Mouse (Mus musculus) bone marrow macrophage, adult 2 months (primary cell): ENCODE results near the gene Gm45062. TPM values are rescaled to one million over a fixed set of nuclear protein-coding genes. Genes with fewer than 3 reads are reported as not detected.

Experiments
- H3K27ac ChIP-seq: 2 replicates; pipeline ENCODE4 v1.5.1; 2012; ENCODE audit warnings: low read depth, low read length; ENCODE audit not compliant: insufficient read depth
- H3K4me1 ChIP-seq: 2 replicates; pipeline ENCODE4 v1.6.1; 2012; ENCODE audit warnings: low read length; ENCODE audit not compliant: control insufficient read depth, insufficient read depth
- H3K4me3 ChIP-seq: 2 replicates; pipeline ENCODE4 v1.5.1; 2012; ENCODE audit warnings: mild to moderate bottlenecking, low read length, moderate library complexity; ENCODE audit not compliant: insufficient read depth
- CTCF ChIP-seq: IDR thresholded peaks from 2 replicates; pipeline ENCODE4 v1.5.1; 2012; ENCODE audit warnings: low read depth, mild to moderate bottlenecking, low read length, moderate library complexity
- POLR2A ChIP-seq: IDR thresholded peaks from 2 replicates; pipeline ENCODE4 v1.6.1; 2012; ENCODE audit warnings: mild to moderate bottlenecking, low read depth, low read length, borderline replicate concordance
- polyA plus RNA-seq: library from polyadenylated mRNA; stranded (reverse); fragments of >200 nt; gene quantifications from 2 replicates; pipeline ENCODE4 v1.2.4, GENCODE M21; 2012; ENCODE audit not compliant: missing spikeins, insufficient read depth, insufficient read length

Gm45062 gene
- polyA plus RNA-seq, 1 experiment: 2.5 TPM

DNA sequence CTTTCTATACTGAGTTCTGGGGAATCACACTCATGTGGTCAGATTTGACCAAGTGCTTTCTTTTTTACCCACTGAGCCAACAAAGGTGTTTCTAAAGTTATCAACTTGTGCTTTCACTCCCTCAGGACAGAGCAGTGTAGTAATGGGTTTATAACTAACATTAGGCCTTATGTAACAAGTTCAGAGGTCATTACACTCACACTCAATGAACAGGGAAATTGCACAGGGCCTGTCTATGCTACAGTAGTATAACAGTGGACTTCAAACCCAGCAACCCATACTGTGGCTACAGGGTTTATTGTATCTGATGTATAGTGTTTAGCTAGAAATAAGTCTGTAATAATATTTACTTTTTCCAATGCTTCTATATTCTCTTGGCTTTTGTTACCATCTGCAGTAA is 247.4 kb downstream of the Gm45062 start:
- no peak overlapping the region for H3K27ac ChIP-seq
- H3K4me1 ChIP-seq: peaks cover 5% of the 10 kb centered on the region
- H3K4me3 ChIP-seq: no peak overlapping the region
- no peak for TF ChIP-seq POLR2A
- no peak for TF ChIP-seq CTCF

DNA sequence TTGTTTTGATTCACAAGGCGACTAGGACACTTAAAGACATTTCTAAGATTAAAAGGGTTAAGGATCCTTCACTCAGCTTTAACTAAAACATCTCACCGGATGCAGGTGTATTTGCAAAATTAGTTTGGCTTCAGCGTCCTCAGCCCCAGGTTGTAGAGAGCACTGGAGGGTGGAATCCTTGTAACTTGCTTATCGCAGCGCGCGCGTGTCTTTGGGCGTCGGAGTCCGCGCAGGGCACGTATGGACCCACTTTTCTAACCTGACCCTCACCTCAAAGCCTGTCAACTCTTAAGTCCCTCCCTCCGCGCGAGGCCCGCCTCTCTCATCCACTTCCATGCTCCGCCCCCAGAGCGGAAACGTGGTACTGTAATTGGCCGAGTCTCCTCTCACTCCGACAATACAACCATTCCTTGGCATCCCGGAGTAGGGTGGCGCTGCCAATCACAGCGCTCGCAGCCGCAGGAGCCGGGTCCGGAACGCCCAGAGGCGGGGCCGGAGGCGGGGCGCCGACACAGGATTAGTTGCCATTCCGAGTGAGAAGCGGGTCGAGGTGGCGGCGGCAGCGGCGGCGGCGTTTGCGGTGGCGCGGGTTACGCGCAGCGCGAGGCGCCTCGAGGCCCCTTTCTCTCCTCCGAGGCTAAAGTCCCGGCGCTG is 249.8 kb downstream of the Gm45062 start:
- peak overlapping the region; percentile 73 for H3K27ac ChIP-seq
- H3K4me1 ChIP-seq: peaks cover 5% of the 10 kb centered on the region
- H3K4me3 ChIP-seq: peak overlapping the region; percentile 84
- TF ChIP-seq CTCF: no peak
- TF ChIP-seq POLR2A: no peak

DNA sequence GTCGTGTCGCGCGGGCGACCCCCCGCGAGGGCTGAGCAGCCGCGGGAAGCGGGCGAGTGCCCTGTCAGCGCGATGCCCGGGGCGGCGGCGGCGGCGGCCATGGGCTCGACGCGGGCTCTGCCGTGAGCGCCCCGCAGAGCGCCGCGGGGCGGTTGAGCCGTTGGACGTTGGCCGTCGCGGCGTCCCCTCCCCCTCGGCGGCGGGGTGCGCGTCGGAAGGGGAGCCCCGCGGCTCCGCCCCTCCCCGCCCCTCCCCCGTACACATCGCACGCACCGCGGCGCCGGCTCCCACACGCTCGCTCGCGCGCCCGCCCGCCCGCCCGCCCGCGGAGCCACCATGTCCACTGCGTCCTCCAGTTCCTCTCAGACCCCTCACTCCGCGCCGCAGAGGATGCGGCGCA is 250.3 kb downstream of the Gm45062 start, which contains the start of gene Glcci1:
Glcci1 (plus strand) TSS at position 50 of the 400 bp plus-strand sequence.
- peak within 1 kb of the TSS; percentile 73 for H3K27ac ChIP-seq
- peaks cover 4% of the 10 kb centered on the region for H3K4me1 ChIP-seq
- peak within 1 kb of the TSS; percentile 88 for H3K4me3 ChIP-seq
- TF ChIP-seq CTCF (no peak), POLR2A (no peak)

DNA sequence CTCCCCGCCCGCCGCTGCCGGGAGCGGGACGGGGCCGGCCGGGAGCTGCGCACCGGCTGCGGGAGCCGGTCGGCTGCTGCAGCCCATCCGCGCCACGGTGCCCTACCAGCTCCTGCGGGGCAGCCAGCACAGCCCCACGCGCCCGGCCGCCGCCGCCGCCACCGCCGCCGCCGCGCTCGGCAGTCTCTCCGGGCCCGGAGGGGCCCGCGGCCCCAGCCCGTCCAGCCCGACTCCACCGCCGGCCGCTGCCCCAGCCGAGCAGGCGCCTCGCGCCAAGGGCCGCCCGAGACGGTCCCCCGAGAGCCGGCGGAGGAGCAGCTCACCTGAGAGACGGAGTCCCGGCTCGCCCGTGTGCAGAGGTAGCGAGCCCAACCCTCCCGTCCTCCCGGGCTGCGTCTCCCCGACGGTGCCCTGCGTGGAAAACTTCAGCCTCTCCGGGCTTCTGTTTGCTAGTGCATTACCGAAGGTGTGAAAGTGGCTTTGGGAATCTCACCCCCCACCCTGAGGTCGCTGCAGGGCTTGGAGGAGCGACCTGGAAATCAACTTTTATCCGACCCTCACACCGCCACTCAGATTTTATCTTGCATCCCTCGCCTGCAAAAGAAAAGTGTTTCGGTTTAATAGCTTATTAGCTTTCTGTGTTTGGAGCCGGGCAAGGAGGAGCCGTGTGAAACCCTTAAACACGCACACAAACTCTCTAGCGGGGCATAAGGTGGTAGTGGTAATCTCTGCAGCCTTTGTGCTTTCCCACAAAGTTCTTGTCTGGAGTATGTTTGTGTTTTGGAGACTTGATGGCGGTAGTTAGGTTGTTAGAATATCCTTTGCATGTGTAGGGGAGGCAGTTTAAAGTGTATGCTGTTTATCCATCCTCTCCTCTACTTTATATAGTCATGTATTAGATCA is 251.0 kb downstream of the Gm45062 start:
- Histone ChIP-seq H3K4me3 (peak overlapping the region; percentile 88), H3K4me1 (peaks cover 3% of the 10 kb centered on the region; the same call in 1 of the 2 replicates), H3K27ac (no peak overlapping the region)
- TF ChIP-seq CTCF (no peak), POLR2A (no peak)

DNA sequence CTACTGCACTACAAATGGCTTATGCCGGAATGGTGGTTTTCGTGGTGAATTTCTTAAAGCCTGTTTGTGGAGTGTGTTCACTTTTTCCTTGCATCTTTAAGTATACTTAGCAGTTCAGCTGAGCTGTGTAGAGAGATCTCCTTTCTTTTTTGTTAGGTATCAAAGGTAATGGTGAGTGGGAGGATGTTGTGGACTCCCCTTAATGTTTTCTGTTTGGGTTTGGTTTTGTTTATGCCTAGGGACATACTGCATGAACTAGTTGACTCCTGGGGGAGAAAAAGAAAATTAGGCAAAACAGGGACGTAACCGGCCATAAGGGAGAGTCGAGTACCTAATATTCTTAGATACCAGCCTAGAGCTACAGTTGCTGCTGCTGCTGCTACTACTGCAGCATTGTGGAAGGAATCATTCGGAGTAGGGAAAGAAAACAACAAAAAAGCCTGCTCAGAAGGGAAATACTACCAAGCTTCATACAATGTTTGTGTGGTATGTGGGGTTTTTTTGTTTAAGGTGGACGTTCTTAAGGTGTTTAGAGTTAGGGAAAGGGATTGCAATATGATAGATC is 251.7 kb downstream of the Gm45062 start:
- H3K4me1 ChIP-seq: peaks cover 3% of the 10 kb centered on the region; the same call in 1 of the 2 replicates
- no peak overlapping the region; the same call in 1 of the 2 replicates for H3K4me3 ChIP-seq
- no peak overlapping the region for H3K27ac ChIP-seq
- TF ChIP-seq CTCF (no peak), POLR2A (no peak)

DNA sequence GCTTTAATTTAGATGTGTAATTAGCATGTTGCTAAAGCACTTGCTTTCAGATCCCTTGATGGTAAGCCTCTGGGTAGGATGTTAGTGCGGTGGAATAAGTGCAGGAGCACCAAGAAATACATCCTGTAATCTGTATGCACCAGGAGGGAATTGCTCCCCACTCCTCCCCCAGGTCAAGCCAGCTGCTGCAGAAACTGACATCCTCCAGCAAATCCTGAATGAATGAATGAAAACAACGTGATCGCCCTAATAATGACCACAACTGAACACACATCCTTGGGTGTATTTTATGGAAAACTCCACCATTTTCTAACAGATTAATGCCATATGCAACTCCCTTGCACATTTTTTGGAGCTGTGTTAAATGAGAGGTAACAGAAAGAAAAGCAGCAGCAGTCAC is 252.2 kb downstream of the Gm45062 start:
- H3K27ac ChIP-seq: no peak overlapping the region
- TF ChIP-seq CTCF (no peak), POLR2A (no peak)
- no peak overlapping the region for H3K4me3 ChIP-seq
- H3K4me1 ChIP-seq: peaks cover 3% of the 10 kb centered on the region; the same call in 1 of the 2 replicates

DNA sequence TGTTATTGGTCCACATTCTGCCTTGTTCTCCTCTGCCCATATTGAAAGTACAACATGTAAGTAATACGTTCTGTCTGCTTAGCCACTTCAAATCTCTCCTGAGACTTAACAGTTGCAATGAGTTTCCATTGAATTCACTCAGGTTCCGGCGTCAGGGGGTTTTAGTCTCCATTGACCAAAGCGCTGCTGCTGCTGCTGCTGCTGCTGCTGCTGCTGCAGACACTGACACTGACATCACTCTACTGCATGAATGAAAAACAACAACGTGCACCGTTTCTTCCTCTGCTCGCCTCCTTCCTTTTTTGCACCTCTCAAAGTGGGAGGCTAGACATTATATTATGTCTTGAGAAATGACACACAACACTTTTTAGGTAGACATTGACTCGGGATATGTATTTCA is 253.2 kb downstream of the Gm45062 start:
- TF ChIP-seq POLR2A (no peak), CTCF (no peak)
- Histone ChIP-seq H3K27ac (no peak overlapping the region), H3K4me1 (peaks cover 3% of the 10 kb centered on the region; the same call in 1 of the 2 replicates), H3K4me3 (no peak overlapping the region)

DNA sequence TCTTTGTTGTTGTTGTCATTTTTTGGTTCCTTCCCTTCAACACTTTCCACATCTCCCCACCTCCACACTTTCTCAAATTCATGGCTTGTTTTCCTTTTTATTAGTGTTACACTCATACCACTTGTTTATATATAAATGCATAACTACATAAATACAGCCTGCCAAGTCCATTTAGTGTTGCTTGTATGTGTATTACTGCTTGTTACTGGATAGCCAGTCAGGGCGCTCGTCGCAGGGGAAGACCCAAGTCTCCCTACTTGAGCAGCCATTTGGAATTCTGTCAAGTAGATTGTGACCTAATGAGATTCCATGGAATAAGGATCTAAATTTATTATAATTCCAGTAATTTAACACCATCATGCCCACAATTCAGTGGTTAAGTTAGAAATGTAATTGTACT is 260.4 kb downstream of the Gm45062 start:
- Histone ChIP-seq H3K4me1 (no peaks in the 10 kb centered on the region), H3K4me3 (no peak overlapping the region), H3K27ac (no peak overlapping the region)
- no peak for TF ChIP-seq POLR2A
- no peak for TF ChIP-seq CTCF

DNA sequence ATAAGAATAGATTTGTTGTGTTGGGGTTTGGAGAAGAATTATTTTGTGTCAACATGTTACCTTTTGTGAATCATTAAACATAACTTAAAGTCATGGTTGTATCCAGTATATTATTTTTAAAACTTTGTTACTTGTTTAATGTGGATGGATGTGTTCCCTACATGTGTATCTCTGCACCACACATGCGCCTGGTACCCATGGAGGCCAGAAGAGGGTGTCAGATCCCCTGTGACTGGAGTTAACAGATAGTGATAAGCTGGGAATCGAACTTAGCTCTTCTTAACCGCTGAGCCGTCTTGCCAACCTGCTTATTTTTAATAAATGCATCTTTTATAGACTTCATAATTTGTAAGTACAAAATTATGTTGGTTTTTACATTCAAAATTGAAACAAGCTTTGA is 262.0 kb downstream of the Gm45062 start:
- Histone ChIP-seq H3K27ac (no peak overlapping the region), H3K4me1 (no peaks in the 10 kb centered on the region), H3K4me3 (no peak overlapping the region)
- TF ChIP-seq CTCF: no peak
- no peak for TF ChIP-seq POLR2A
